Mouse (Mus musculus) large intestine, adult 2 months (tissue): ENCODE data around the gene Prr15l. TPM values are rescaled to one million over a fixed set of nuclear protein-coding genes. Genes with fewer than 3 reads are reported as not detected.

ENCODE experiments used
- DNase-seq: peaks from one replicate; pipeline ENCODE4 v3.0.0-alpha.2; 2012; ENCODE audit warnings: low read depth, low spot score
- WGBS: fragments of 180-500 bp; shearing (Covaris S2); methylation state at CpG from one replicate; pipeline ENCODE4 v1.1.7; 2018; 5-methylcytosine and 5-hydroxymethylcytosine counted together
- polyA plus RNA-seq: library from polyadenylated mRNA; depleted of rRNA; stranded (reverse); fragments of >200 nt; gene quantifications from 2 replicates; pipeline ENCODE4 v1.2.3, GENCODE M21; 2012

Gene Prr15l
- polyA plus RNA-seq, 1 experiment, result 206 TPM

DNA sequence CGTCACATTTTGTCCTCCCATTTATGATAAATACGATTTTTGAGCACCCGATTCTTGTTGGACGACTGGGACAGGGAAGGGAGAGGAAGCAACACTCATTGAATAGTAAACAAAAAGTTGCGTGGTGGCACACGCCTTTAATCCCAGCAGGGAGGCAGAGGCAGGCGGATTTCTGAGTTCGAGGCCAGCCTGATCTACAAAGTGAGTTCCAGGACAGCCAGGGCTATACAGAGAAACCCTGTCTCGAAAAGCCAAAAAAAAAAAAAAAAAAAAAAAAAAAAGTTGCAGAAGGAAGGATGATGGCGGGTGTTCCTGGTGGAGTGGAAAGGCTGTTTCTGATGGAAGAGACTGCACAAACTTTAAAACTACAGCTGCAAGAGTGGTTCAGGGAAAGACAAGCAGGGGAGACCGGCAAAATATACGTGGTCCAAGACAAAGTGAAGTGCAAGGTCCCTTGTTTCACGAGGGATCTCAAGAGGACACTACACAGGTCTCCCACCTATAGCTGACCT lies 11.0 kb upstream of the Prr15l start:
- 8% methylated on average over 13 of the region's 13 CpGs for WGBS
- no peak for DNase-seq

- WGBS, result 40% methylated on average over 6 of the region's 6 CpGs
- DNase-seq, result no peak
Measured at GRCm38 (mm10) chr11:96917415-96917814, 10.5 kb upstream of the Prr15l start.

DNA sequence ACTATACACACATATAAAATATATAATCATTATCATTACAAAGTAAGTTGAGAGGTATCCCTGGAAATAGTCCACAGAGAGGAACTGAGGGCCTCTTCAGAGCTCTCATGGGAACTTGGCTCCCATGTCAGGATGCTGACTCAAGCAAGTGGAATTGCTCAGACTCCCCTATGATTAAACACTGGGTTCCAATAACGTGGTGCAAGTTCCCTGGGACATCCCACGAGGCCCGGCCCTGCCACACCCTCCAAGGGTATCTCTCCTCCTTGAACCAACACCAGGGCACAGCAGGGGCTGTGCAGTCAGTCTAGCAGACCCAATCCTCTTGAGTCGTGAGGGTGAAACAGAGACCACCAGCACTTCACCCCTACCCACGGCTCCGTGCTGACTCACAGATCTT lies 8.9 kb upstream of the Prr15l start:
- no peak for DNase-seq
- WGBS, result 20% methylated on average over 6 of the region's 6 CpGs

GRCm38 (mm10) chr11:96924861-96925260 lies 3.0 kb upstream of the Prr15l start:
- DNase-seq, result no peak
- 58% methylated on average over 11 of the region's 11 CpGs for WGBS

DNA sequence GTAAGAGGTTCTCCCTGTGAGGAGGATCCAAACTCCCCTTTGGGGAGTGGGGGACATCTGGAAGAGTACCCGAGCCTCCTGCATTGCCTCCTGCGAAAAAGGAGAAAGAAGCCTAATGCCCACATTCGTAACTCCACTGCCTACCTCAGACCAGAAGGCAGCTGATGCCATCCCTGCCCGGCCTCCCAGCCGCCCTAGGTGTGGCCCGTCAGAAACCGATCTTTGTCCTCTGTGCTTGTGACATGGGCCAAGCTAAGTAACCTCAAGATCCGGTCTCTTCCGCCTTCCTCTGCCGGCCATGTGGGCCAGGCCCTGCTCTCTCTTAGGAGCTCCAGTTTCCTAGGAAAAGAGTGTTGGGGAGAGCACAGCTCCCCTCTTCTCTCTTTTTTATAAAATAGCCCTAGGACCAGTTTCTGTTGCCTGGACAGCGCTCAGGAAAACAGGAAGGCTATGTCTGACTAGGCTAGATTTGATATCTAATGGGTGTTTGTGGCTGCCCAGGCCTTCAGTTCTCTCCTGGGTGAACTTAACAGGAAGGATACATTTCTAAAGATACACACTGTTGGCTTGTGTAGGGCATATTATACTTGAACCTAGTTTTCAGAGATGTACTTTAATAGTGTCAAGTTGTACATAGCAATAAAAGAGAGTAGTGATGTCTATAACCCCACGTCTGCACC lies 2.3 kb upstream of the Prr15l start:
- WGBS, result 39% methylated on average over 12 of the region's 12 CpGs

DNA sequence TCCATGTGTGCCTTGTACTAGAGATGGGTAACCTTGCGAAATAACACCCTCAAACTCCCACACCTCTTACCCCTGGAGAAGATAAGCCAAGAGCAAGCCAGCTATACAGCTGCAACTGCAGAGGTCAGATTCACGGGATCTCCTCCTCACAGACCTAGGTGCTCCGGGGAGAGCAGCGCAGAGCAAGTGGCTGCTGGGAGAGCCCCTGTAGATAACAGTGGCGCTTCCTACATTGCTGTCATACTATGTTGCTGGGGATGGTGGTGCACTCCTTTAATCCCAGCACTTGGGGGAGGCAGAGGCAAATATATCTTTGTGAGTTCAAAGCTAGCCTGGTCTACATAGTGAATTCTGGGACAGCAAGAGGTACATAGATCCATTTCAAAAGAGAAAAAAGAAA lies 1.3 kb upstream of the Prr15l start:
- WGBS, result 82% methylated on average over 5 of the region's 5 CpGs
- no peak for DNase-seq

More for the DNA sequence above, 2.3 kb upstream of the Prr15l start:
- DNase-seq, result no peak

- no peak for DNase-seq
- 10% methylated on average over 5 of the region's 5 CpGs for WGBS
Measured at GRCm38 (mm10) chr11:96928691-96929090, 787 bp downstream of the Prr15l start.

DNA sequence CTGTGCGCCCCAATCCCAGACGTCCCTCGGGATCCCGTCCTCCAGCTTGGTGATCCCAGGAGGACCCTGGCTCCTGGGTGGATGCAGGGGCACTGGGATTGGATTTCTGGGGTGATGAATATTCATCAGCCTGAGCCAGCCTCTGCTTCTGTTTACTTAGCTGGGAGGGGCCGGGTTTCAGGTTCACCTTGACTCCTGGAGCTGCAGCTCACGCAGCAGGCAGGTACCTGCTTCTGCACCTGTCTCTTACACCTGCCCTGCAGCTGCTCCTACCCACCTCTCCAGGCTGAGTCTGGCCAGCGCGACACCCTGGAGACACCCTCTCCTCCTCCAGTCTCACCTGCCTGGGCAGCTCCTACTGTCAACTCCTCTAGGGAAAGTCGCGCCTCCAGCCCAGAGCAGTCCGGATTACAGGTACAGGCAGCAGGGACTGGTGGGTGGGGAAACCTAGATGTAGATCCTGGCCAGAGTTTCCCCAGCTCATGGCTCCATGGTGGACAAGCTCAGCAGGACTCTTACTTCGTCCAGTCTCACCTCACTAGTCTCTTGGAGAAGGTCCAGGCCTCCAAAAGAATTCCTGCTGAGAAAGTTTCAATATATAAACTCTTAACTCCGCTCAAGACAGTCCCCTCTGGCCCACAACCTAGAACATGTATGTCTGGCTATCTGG lies 1.3 kb downstream of the Prr15l start:
- no peak for DNase-seq
- 10% methylated on average over 13 of the region's 13 CpGs for WGBS

DNA sequence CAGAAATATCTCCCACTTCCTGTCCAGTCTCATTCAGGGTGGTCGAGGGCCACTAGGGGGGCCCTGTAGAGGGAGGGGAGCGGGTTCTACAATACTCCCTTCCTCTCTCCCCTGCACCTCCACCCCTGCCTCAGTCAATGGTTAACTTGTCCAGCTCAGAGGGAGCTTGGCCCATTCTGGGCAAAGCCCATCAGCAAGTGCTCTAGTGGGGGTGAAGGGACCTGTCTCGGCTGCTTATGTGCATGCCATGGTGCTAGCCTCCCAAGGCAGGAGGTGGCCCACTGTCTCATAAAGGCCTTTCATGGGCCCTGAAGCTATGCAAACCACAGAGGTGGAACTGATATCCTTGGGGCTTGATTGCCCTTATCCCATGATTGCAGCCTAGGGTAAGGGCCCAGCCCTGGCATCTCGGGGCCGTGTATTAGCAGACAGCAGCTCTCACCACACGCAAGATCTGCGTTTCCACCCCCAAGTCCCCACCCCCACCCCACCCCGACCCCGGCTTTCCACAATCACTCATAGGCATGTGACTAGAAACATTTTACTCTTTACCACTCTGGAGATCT lies 1.9 kb downstream of the Prr15l start:
- DNase-seq, result no peak
- 29% methylated on average over 9 of the region's 9 CpGs for WGBS

- no peak for DNase-seq
Measured at GRCm38 (mm10) chr11:96931327-96932062, 3.6 kb downstream of the Prr15l start.

DNA sequence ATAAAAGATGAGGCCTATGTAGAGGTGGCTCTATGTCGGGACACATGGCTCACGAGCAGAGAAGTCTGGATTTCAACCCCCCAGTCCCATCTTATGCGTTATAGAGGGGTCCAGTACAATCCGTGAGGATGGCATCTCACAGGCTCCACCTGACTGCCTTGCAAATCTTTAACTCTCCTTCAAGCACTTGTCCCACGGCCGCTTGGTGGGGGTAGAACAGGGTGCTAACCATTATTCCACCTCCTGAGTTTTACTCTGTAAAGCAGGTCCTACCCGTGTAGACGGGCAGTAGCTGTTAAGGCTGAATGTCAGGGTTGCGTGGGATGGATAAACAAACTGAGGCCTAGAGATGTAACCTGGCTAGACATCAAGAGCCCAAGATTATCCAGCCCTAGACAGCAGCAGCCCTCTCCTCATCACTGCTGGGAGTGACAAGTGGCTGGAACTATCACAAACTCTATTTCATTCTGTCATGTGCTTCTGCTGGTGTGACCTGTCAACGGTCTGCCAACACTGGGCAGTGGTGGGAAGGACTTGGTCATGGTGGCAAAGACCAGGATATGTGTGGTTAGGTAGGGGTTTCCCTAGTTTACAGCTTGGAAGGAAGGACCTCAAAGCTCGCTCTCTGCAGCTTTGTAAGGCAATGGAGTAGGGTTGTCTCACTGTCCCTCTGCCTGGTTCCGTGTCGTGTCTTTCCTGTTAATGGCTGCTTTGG lies 5.8 kb downstream of the Prr15l start:
- 35% methylated on average over 13 of the region's 13 CpGs for WGBS
- DNase-seq, result no peak

More at GRCm38 (mm10) chr11:96931327-96932062, 3.6 kb downstream of the Prr15l start:
- 18% methylated on average over 8 of the region's 8 CpGs for WGBS

DNA sequence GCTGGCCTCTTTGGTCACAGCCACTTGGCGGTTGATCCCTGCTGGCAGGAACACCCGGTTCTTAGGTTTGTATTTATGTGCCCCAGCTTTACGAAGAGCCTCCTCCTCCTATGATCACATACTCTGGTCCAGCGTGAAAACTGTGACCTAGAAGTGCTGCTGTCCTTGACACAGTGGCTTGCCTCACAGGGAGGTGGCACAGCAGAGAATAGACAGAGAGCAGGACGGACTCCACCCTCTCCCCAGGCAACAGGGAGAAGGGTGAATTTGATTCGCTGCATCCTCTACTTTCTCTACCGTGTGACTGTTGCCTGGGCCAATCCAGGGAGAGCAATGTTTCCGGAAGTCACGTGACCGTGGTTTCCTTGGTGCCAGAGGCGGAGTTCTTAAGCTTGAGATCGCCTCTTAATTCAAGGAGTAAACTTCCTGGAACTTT lies 7.0 kb downstream of the Prr15l start:
- DNase-seq, result peak; percentile 97
- 12% methylated on average over 12 of the region's 12 CpGs for WGBS

DNA sequence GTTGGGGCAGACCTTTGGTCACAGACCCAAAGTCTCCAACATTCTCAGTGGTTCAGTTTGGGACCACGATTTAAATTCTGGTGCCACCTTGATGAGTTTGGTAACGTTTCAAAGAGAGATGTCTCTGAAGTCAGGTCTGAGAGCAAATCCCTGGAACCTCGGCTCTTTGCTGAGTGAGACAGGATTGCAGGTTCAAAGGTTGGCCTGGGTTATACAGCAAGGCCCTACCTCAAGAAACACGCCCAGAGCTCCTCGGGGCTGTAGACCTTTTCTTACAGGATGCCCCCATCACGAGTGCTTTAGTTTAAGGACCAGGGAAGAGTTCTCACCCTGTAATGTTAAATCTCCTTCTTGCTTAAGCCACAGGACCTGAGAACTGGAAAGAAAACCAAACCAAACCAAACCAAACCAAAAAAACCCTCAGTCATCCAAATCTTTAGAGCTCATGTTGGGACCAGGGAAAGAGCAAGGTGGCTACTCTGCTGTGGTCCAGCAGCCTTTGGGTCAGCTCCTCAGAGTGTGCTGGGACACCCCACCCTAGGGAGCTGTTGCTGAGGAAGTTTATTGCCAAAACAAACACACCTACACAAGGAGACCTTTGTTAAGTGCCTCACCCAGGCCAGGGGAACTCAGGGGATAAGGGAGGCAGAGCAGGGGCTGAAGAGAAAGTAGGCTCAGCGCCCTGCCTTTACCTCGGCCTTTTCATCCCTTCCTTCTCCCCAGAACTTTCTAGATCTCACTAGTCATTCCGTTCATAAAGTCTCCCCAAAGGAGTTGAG lies 8.2 kb downstream of the Prr15l start:
- 31% methylated on average over 9 of the region's 9 CpGs for WGBS
- DNase-seq, result no peak

GRCm38 (mm10) chr11:96937549-96938425 lies 9.9 kb downstream of the Prr15l start:
- WGBS, result 18% methylated on average over 10 of the region's 10 CpGs
- DNase-seq, result no peak

DNA sequence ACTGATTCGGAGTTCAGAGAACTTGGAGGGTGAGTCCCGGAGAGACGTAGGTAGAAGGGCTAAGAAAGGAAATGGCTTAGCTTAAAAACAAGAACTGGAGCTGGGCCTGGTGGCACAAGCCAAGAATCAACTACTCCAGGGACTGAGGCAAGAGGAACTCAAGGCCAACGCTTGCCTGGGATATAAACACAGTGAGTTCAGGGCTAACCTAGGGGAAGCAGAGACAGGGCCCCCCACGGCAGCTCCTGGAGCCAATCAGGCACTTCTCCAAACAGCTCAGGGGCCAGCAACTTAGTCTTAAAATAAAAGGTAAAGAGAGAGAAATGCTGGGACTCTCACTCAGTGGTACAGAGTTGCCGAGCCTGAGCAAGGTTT lies 10.5 kb downstream of the Prr15l start:
- DNase-seq, result no peak
- WGBS, result 18% methylated on average over 6 of the region's 6 CpGs

DNA sequence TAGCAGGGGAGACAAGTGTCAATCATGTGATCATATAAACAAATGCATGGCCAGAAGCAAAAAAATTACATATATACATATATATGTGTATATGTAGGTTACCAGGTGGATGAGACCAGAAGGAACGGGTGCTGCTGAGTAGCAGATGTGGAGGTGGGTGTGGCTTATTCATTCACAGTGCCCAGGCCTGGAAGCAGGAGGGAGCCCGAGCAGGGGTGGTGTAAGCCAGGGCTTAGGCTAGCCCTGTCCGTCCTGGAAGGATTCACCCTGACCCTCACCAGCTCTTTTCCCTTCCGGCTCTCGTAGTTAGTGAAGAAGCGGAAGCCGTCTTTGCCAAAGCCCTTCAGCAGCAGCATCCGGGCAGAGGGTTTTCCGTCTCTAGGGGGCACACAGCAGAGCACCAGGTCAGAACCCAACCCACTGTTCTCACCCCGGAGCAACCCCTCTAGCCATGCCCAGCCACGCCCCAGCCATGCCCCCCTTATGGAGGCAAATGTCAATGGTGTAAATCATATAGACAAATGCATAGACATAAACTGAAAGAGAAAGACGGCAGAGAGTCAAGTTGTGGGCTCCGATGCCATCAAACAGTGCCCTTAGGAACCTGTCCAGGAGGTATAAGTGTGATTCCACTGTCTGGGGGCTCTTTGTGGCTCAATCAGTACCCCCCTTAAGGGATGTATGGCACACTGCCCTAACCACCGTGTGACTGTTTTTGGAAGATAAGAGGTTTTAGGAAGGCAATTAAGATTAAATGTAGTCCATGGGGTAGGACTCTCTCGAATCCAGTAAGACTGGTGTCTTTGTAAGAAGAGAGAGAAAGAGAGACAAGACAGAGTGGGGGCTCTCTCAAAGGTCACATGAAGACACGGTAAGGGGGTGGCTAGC lies 12.9 kb downstream of the Prr15l start:
- no peak for DNase-seq
- 51% methylated on average over 16 of the region's 16 CpGs for WGBS

- WGBS, result 47% methylated on average over 6 of the region's 6 CpGs
- no peak for DNase-seq
Measured at GRCm38 (mm10) chr11:96941989-96942590, 14.2 kb downstream of the Prr15l start.
